Mouse (Mus musculus): ENCODE measurements at regions not wholly inside any gene's neighbourhood (a gene's known extent, or its start where the extent isn't known, plus 50 kb on each side); places are given as distances from the start of the nearest gene placed in this dataset.

DNA sequence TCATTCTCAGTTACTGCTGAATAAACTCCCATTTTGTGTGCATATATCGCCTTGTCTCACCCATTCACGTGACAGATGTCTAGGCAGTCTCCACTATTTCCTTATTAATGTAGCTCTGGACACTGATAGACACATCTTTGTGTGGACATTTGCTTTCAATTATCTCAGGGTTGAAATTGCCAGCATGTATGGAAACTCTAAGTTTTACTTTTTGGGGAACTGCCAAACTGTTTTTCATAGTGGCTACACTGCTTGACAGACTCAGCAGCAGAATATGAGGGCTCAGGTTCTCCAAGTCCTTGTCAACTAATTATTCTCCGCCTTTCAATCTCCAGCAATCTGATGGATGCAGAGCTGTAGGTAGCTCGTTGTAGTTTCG lies 117.0 kb upstream of the Frmd6 start:
- no peak for TF ChIP-seq POLR2A (IDR thresholded peaks at IDR 0.05; ENCODE audit: borderline replicate concordance, extremely low read depth, insufficient read depth, insufficient read length)
- ATAC-seq (ENCODE audit: low FRiP score, low read depth) (no peak; the same call in 1 of the 2 replicates), DNase-seq (ENCODE audit: low spot score) (peak; percentile 74)
- Histone ChIP-seq H3K4me1 (ENCODE audit: control insufficient read depth, insufficient read depth, low read length) (peaks cover 22% of the 10 kb centered on the region; the same call in 1 of the 2 replicates), H3K4me2 (replicated peaks; ENCODE audit: low read depth, low read length, severe bottlenecking) (no peak overlapping the region), H3K4me3 (replicated peaks; ENCODE audit: low read length) (no peak overlapping the region), H3K9me3 (ENCODE audit: control insufficient read depth, low read length) (no peaks in the 10 kb centered on the region), H3K36me3 (ENCODE audit: control insufficient read depth, insufficient read depth, low read length) (no peaks in the 10 kb centered on the region), H3K27ac (replicated peaks; ENCODE audit: low read depth, low read length) (no peak overlapping the region), H3K27me3 (ENCODE audit: control insufficient read depth, insufficient read depth, low read length) (no peaks in the 10 kb centered on the region), H3K9ac (ENCODE audit: low read depth, low read length, severe bottlenecking) (no peak overlapping the region)
- 68% methylated on average over 5 of the region's 5 CpGs for WGBS

DNA sequence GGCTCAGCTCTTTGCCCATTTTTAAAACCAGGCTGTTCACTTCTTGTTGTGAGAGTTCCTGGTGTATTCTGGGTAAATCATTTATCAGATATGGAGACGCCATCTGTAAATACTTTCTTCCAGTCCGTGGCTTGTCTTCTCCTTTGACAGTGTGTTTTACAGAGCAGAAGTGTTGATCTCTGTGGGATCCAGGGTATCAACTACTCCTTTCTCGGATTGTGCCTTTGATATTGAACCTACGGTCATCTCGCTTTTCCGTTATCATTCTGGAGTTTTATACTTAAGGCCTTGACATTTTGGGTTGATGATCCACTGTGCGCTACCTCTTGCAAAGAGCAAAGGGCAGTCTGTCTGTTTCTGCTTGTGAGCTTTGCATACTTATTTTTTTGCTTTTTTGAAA lies 115.0 kb upstream of the Frmd6 start:
- no peaks in the 10 kb centered on the region for H3K9me3 ChIP-seq (ENCODE audit: control insufficient read depth, low read length)
- H3K36me3 ChIP-seq (ENCODE audit: control insufficient read depth, insufficient read depth, low read length), result no peaks in the 10 kb centered on the region
- H3K27me3 ChIP-seq (ENCODE audit: control insufficient read depth, insufficient read depth, low read length), result no peaks in the 10 kb centered on the region
- no peak for TF ChIP-seq POLR2A (IDR thresholded peaks at IDR 0.05; ENCODE audit: borderline replicate concordance, extremely low read depth, insufficient read depth, insufficient read length)
- H3K4me3 ChIP-seq (replicated peaks; ENCODE audit: low read length), result no peak overlapping the region
- ATAC-seq (ENCODE audit: low FRiP score, low read depth) (no peak), DNase-seq (ENCODE audit: low spot score) (no peak)
- no peak overlapping the region for H3K9ac ChIP-seq (ENCODE audit: low read depth, low read length, severe bottlenecking)
- no peak overlapping the region for H3K27ac ChIP-seq (replicated peaks; ENCODE audit: low read depth, low read length)
- H3K4me1 ChIP-seq (ENCODE audit: control insufficient read depth, insufficient read depth, low read length), result peaks cover 28% of the 10 kb centered on the region; the same call in 1 of the 2 replicates
- 94% methylated on average over 7 of the region's 7 CpGs for WGBS
- H3K4me2 ChIP-seq (replicated peaks; ENCODE audit: low read depth, low read length, severe bottlenecking), result no peak overlapping the region

DNA sequence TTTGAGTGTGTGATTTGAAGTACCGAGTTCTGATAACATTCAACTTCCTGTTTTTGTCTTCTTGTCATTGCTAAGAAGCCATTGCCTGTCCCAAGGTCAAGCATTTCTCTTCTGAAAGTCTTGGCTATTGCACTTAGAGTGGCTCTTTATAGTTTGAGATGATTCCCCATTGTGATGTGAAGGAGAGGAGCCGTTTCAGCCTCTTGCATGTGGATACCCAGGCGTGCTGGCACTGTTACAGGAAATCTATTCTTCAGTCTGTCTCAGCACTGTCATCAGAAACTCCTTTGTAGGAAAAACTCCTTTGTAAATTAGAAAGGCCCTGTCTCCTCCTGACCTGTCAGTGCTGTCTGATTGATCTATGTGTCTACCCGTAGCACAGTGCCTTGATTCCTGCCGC lies 114.3 kb upstream of the Frmd6 start:
- ATAC-seq (ENCODE audit: low FRiP score, low read depth) (no peak), DNase-seq (ENCODE audit: low spot score) (no peak)
- no peak overlapping the region for H3K4me3 ChIP-seq (replicated peaks; ENCODE audit: low read length)
- H3K27ac ChIP-seq (replicated peaks; ENCODE audit: low read depth, low read length), result no peak overlapping the region
- H3K4me2 ChIP-seq (replicated peaks; ENCODE audit: low read depth, low read length, severe bottlenecking), result no peak overlapping the region
- peaks cover 28% of the 10 kb centered on the region; the same call in 1 of the 2 replicates for H3K4me1 ChIP-seq (ENCODE audit: control insufficient read depth, insufficient read depth, low read length)
- no peaks in the 10 kb centered on the region for H3K9me3 ChIP-seq (ENCODE audit: control insufficient read depth, low read length)
- no peak for TF ChIP-seq POLR2A (IDR thresholded peaks at IDR 0.05; ENCODE audit: borderline replicate concordance, extremely low read depth, insufficient read depth, insufficient read length)
- H3K36me3 ChIP-seq (ENCODE audit: control insufficient read depth, insufficient read depth, low read length), result no peaks in the 10 kb centered on the region
- H3K27me3 ChIP-seq (ENCODE audit: control insufficient read depth, insufficient read depth, low read length), result no peaks in the 10 kb centered on the region
- 77% methylated on average over 5 of the region's 5 CpGs for WGBS
- H3K9ac ChIP-seq (ENCODE audit: low read depth, low read length, severe bottlenecking), result no peak overlapping the region

GRCm38 (mm10) chr12:70712322-70713024 lies 112.8 kb upstream of the Frmd6 start:
- H3K9ac ChIP-seq (ENCODE audit: low read depth, low read length, severe bottlenecking), result no peak overlapping the region
- H3K4me1 ChIP-seq (ENCODE audit: control insufficient read depth, insufficient read depth, low read length), result peaks cover 26% of the 10 kb centered on the region; the same call in 1 of the 2 replicates
- H3K9me3 ChIP-seq (ENCODE audit: control insufficient read depth, low read length), result no peaks in the 10 kb centered on the region
- TF ChIP-seq POLR2A (IDR thresholded peaks at IDR 0.05; ENCODE audit: borderline replicate concordance, extremely low read depth, insufficient read depth, insufficient read length), result no peak
- H3K4me3 ChIP-seq (replicated peaks; ENCODE audit: low read length), result no peak overlapping the region
- 23% methylated on average over 5 of the region's 5 CpGs for WGBS
- no peaks in the 10 kb centered on the region for H3K27me3 ChIP-seq (ENCODE audit: control insufficient read depth, insufficient read depth, low read length)
- ATAC-seq (ENCODE audit: low FRiP score, low read depth) (no peak), DNase-seq (ENCODE audit: low spot score) (no peak)
- no peaks in the 10 kb centered on the region for H3K36me3 ChIP-seq (ENCODE audit: control insufficient read depth, insufficient read depth, low read length)
- H3K4me2 ChIP-seq (replicated peaks; ENCODE audit: low read depth, low read length, severe bottlenecking), result no peak overlapping the region
- no peak overlapping the region; the same call in 1 of the 2 replicates for H3K27ac ChIP-seq (replicated peaks; ENCODE audit: low read depth, low read length)

DNA sequence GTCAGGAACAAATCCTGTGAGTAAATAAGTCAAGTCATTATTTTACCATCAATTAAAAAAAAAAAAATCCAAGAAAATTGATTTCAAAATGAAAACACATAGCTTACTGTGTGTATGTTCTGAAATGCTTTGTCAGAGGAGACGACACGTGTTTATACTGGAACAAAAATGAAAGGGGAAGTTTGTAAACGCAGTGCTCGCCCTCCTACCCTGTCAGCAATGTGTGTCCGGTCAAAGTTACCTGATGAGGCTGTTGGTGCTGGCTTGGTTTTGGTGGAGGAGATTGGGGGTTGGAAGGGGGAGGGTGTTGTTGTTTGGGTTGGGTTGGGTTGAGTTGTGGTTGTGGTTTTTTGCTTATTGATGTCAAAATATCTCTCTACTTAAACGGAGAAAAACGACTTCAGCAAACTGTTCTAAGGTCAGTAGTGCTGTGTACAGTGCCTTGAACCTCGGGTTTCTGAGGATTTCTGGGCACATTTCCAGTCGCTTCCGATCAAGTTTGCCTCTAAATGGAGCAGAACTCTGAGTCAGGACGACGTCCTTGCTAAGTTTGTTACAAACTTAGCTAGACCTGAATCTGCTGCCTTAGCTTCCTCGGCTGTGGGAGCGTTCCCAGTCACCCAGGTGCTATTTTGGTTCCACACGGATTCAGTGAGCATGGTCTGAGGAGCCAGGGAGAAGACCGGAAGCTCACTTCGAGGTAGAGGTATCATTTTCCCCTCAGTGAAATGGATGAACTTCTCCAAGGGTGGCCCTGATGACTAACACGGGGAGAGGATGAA lies 111.6 kb upstream of the Frmd6 start:
- 65% methylated on average over 18 of the region's 18 CpGs for WGBS
- Histone ChIP-seq H3K36me3 (ENCODE audit: control insufficient read depth, insufficient read depth, low read length) (no peaks in the 10 kb centered on the region), H3K4me3 (replicated peaks; ENCODE audit: low read length) (no peak overlapping the region), H3K27me3 (ENCODE audit: control insufficient read depth, insufficient read depth, low read length) (no peaks in the 10 kb centered on the region), H3K4me2 (replicated peaks; ENCODE audit: low read depth, low read length, severe bottlenecking) (no peak overlapping the region), H3K9me3 (ENCODE audit: control insufficient read depth, low read length) (no peaks in the 10 kb centered on the region), H3K27ac (replicated peaks; ENCODE audit: low read depth, low read length) (no peak overlapping the region), H3K4me1 (ENCODE audit: control insufficient read depth, insufficient read depth, low read length) (peaks cover 17% of the 10 kb centered on the region; the same call in 1 of the 2 replicates), H3K9ac (ENCODE audit: low read depth, low read length, severe bottlenecking) (no peak overlapping the region)
- DNase-seq (ENCODE audit: low spot score) (no peak), ATAC-seq (ENCODE audit: low FRiP score, low read depth) (no peak)
- TF ChIP-seq POLR2A (IDR thresholded peaks at IDR 0.05; ENCODE audit: borderline replicate concordance, extremely low read depth, insufficient read depth, insufficient read length), result no peak

Measured in limb, embryonic 14.5 days (tissue).